Mouse (Mus musculus): ENCODE measurements around the gene Plin3. TPM values are rescaled to one million over a fixed set of nuclear protein-coding genes. Genes with fewer than 3 reads are reported as not detected.

Gene Plin3
- polyA plus RNA-seq, 1 experiment from 2014 or later: 59.1 TPM

GRCm38 (mm10) chr17:56300186-56300585 is 7.5 kb upstream of the Plin3 start, which contains the start of gene Arrdc5:
Gene Arrdc5, minus strand, starts transcription at chr17:56300286.
- no peak within 1 kb of the TSS for H3K9ac ChIP-seq
- WGBS: 80% methylated on average over 9 of the region's 9 CpGs
- peaks cover 17% of the 10 kb centered on the region for H3K4me1 ChIP-seq (replicated peaks)
- no peaks in the 10 kb centered on the region for H3K27me3 ChIP-seq (replicated peaks)
- peaks cover under 1% of the 10 kb centered on the region; the same call in 1 of the 2 replicates for H3K36me3 ChIP-seq
- H3K27ac ChIP-seq (ENCODE audit: poor library complexity, severe bottlenecking): no peak within 1 kb of the TSS
- H3K9me3 ChIP-seq (replicated peaks): no peaks in the 10 kb centered on the region
- H3K4me3 ChIP-seq: no peak within 1 kb of the TSS
- no peak within 1 kb of the TSS for H3K4me2 ChIP-seq
- ATAC-seq (ENCODE audit: insufficient number of reproducible peaks, low FRiP score): no peak

- Histone ChIP-seq H3K9ac (no peak overlapping the region), H3K27me3 (replicated peaks) (no peaks in the 10 kb centered on the region), H3K4me3 (no peak overlapping the region), H3K36me3 (no peaks in the 10 kb centered on the region), H3K4me1 (replicated peaks) (peaks cover 9% of the 10 kb centered on the region), H3K9me3 (replicated peaks) (no peaks in the 10 kb centered on the region), H3K4me2 (no peak overlapping the region), H3K27ac (ENCODE audit: poor library complexity, severe bottlenecking) (no peak overlapping the region)
- no peak for ATAC-seq (ENCODE audit: insufficient number of reproducible peaks, low FRiP score)
- WGBS: 88% methylated on average over 1 of the region's 1 CpGs
Observed at GRCm38 (mm10) chr17:56298238-56298637, 5.6 kb upstream of the Plin3 start.

- no peak for ATAC-seq (ENCODE audit: insufficient number of reproducible peaks, low FRiP score)
- Histone ChIP-seq H3K4me2 (no peak overlapping the region), H3K27ac (ENCODE audit: poor library complexity, severe bottlenecking) (no peak overlapping the region), H3K36me3 (no peaks in the 10 kb centered on the region), H3K27me3 (replicated peaks) (no peaks in the 10 kb centered on the region), H3K9ac (no peak overlapping the region), H3K9me3 (replicated peaks) (no peaks in the 10 kb centered on the region), H3K4me1 (replicated peaks) (peaks cover 4% of the 10 kb centered on the region; the same call in 1 of the 2 replicates), H3K4me3 (no peak overlapping the region)
- 55% methylated on average over 1 of the region's 1 CpGs for WGBS
Observed at GRCm38 (mm10) chr17:56296201-56296600, 3.5 kb upstream of the Plin3 start.

- no peak for ATAC-seq (ENCODE audit: insufficient number of reproducible peaks, low FRiP score)
- Histone ChIP-seq H3K27ac (ENCODE audit: poor library complexity, severe bottlenecking) (no peak overlapping the region), H3K4me2 (no peak overlapping the region), H3K27me3 (replicated peaks) (no peaks in the 10 kb centered on the region), H3K9me3 (replicated peaks) (no peaks in the 10 kb centered on the region), H3K36me3 (no peaks in the 10 kb centered on the region), H3K4me3 (no peak overlapping the region), H3K4me1 (replicated peaks) (peaks cover 14% of the 10 kb centered on the region), H3K9ac (no peak overlapping the region)
- WGBS: 88% methylated on average over 19 of the region's 19 CpGs
Observed at GRCm38 (mm10) chr17:56294241-56294640, 1.6 kb upstream of the Plin3 start.

GRCm38 (mm10) chr17:56293291-56293690 is 618 bp upstream of the Plin3 start:
- no peak overlapping the region for H3K4me2 ChIP-seq
- H3K4me3 ChIP-seq: no peak overlapping the region
- WGBS: 78% methylated on average over 1 of the region's 1 CpGs
- H3K9ac ChIP-seq: no peak overlapping the region
- H3K36me3 ChIP-seq: no peaks in the 10 kb centered on the region
- H3K27ac ChIP-seq (ENCODE audit: poor library complexity, severe bottlenecking): no peak overlapping the region
- H3K27me3 ChIP-seq (replicated peaks): no peaks in the 10 kb centered on the region
- H3K9me3 ChIP-seq (replicated peaks): no peaks in the 10 kb centered on the region
- no peak for ATAC-seq (ENCODE audit: insufficient number of reproducible peaks, low FRiP score)
- H3K4me1 ChIP-seq (replicated peaks): peaks cover 24% of the 10 kb centered on the region

GRCm38 (mm10) chr17:56291826-56292475 is 722 bp downstream of the Plin3 start:
- H3K9me3 ChIP-seq (replicated peaks): no peaks in the 10 kb centered on the region
- peak overlapping the region; percentile 94; the same call in 1 of the 2 replicates for H3K27ac ChIP-seq (ENCODE audit: poor library complexity, severe bottlenecking)
- H3K27me3 ChIP-seq (replicated peaks): no peaks in the 10 kb centered on the region
- H3K4me2 ChIP-seq: peak overlapping the region; percentile 80
- H3K36me3 ChIP-seq: peaks cover 2% of the 10 kb centered on the region; the same call in 1 of the 2 replicates
- no peak for ATAC-seq (ENCODE audit: insufficient number of reproducible peaks, low FRiP score)
- WGBS: 77% methylated on average over 7 of the region's 7 CpGs
- no peak overlapping the region for H3K9ac ChIP-seq
- peaks cover 36% of the 10 kb centered on the region for H3K4me1 ChIP-seq (replicated peaks)
- no peak overlapping the region for H3K4me3 ChIP-seq

- no peaks in the 10 kb centered on the region for H3K9me3 ChIP-seq (replicated peaks)
- H3K4me1 ChIP-seq (replicated peaks): peaks cover 38% of the 10 kb centered on the region
- ATAC-seq (ENCODE audit: insufficient number of reproducible peaks, low FRiP score): peak; percentile 85
- peak overlapping the region; percentile 94 for H3K27ac ChIP-seq (ENCODE audit: poor library complexity, severe bottlenecking)
- no peaks in the 10 kb centered on the region for H3K27me3 ChIP-seq (replicated peaks)
- H3K4me3 ChIP-seq: peak overlapping the region; percentile 68
- peaks cover 10% of the 10 kb centered on the region for H3K36me3 ChIP-seq
- peak overlapping the region; percentile 80 for H3K4me2 ChIP-seq
- peak overlapping the region; percentile 56; the same call in 1 of the 2 replicates for H3K9ac ChIP-seq
- WGBS: under 1% methylated on average over 16 of the region's 16 CpGs
Observed at GRCm38 (mm10) chr17:56291171-56291511, 1.5 kb downstream of the Plin3 start.

- WGBS: 3% methylated on average over 17 of the region's 17 CpGs
- peaks cover 16% of the 10 kb centered on the region for H3K36me3 ChIP-seq
- ATAC-seq (ENCODE audit: insufficient number of reproducible peaks, low FRiP score): peak; percentile 93
- H3K9ac ChIP-seq: peak overlapping the region; percentile 78
- peaks cover 38% of the 10 kb centered on the region for H3K4me1 ChIP-seq (replicated peaks)
- H3K4me3 ChIP-seq: peak overlapping the region; percentile 68
- peak overlapping the region; percentile 80 for H3K4me2 ChIP-seq
- H3K27ac ChIP-seq (ENCODE audit: poor library complexity, severe bottlenecking): peak overlapping the region; percentile 94
- H3K27me3 ChIP-seq (replicated peaks): no peaks in the 10 kb centered on the region
- no peaks in the 10 kb centered on the region for H3K9me3 ChIP-seq (replicated peaks)
Observed at GRCm38 (mm10) chr17:56290388-56291170, 2.1 kb downstream of the Plin3 start.

GRCm38 (mm10) chr17:56289371-56290331 is 3.0 kb downstream of the Plin3 start:
- peak overlapping the region; percentile 68 for H3K4me3 ChIP-seq
- H3K4me2 ChIP-seq: peak overlapping the region; percentile 80
- peak; percentile 41 for ATAC-seq (ENCODE audit: insufficient number of reproducible peaks, low FRiP score)
- 1% methylated on average over 23 of the region's 23 CpGs for WGBS
- H3K27ac ChIP-seq (ENCODE audit: poor library complexity, severe bottlenecking): peak overlapping the region; percentile 94
- H3K9me3 ChIP-seq (replicated peaks): no peaks in the 10 kb centered on the region
- H3K27me3 ChIP-seq (replicated peaks): no peaks in the 10 kb centered on the region
- peaks cover 25% of the 10 kb centered on the region for H3K36me3 ChIP-seq
- H3K4me1 ChIP-seq (replicated peaks): peaks cover 38% of the 10 kb centered on the region
- peak overlapping the region; percentile 78 for H3K9ac ChIP-seq

GRCm38 (mm10) chr17:56288866-56289265 is 3.8 kb downstream of the Plin3 start:
- WGBS: 32% methylated on average over 3 of the region's 3 CpGs
- ATAC-seq (ENCODE audit: insufficient number of reproducible peaks, low FRiP score): no peak
- peak overlapping the region; percentile 80 for H3K4me2 ChIP-seq

More at GRCm38 (mm10) chr17:56288866-56289265, 3.8 kb downstream of the Plin3 start:
- peak overlapping the region; percentile 68 for H3K4me3 ChIP-seq
- no peaks in the 10 kb centered on the region for H3K9me3 ChIP-seq (replicated peaks)
- peaks cover 38% of the 10 kb centered on the region for H3K4me1 ChIP-seq (replicated peaks)
- peak overlapping the region; percentile 94 for H3K27ac ChIP-seq (ENCODE audit: poor library complexity, severe bottlenecking)
- H3K9ac ChIP-seq: peak overlapping the region; percentile 78
- H3K27me3 ChIP-seq (replicated peaks): no peaks in the 10 kb centered on the region
- H3K36me3 ChIP-seq: peaks cover 33% of the 10 kb centered on the region
